ENCODE assay signal across 8 mouse cellular contexts in the genomic region with DNA sequence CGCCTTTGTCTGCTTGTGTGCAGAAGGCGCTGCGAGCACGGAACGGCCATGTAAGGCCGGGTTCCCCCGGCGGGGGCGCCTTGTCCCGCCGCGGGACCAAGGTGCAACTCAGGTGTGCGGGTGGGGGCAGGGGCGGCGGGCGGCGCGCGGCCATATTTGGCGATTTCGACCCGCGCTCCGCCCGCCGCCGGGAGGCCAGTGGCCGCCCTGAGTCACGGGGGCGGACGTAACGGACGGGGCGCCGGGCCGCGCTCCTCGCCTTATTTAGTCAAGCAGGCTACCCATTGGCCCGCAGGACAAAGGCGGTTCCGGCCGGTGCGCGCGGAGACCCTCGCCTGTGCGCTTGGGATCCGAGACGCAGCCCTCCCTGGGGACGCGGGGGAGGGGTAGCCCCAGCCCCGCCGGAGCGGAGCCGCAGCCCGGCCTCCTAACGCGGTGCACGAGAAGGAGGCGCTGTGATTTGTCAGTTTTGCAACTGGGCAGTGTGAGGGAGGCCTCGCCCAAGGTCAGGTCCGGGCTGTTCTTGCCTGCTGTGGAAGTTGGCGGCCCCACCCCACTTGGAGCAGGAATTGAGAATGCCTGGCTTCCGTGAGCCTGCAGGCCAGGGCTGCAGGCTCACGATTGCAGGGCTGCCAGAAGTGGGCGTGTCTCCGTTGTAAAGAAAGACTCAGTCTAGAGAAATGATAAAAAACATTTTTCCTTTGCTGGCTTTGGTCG. TPM values are rescaled to one million over a fixed set of nuclear protein-coding genes. Genes with fewer than 3 reads are reported as not detected.
A peak's percentile ranks its signal among the peaks of the same experiment; 100 is the strongest.
DNase-seq lines count a peak whose midpoint lies in the region; ATAC-seq and TF ChIP-seq lines count a peak whose summit lies in the region.

No protein-coding gene starts in this region.

- no peak for ATAC-seq in erythroblast, adult 5-6 weeks (replicated peaks; ENCODE audit: low FRiP score, poor library complexity, severe bottlenecking)
- ATAC-seq in limb, embryonic 14.5 days (ENCODE audit: low FRiP score, low read depth), result peak; percentile 70
- peak; percentile 70 for ATAC-seq in midbrain, embryonic 16.5 days

- H3K36me3 ChIP-seq in erythroblast, embryonic 14.5 days (ENCODE audit: control insufficient read depth), result peaks cover 15% of the 10 kb centered on the region
- peaks cover 2% of the 10 kb centered on the region; the same call in 1 of the 2 replicates for H3K36me3 ChIP-seq in kidney, adult 2 months (ENCODE audit: control insufficient read depth, insufficient read depth, low read length)
- H3K36me3 ChIP-seq in limb, embryonic 14.5 days (ENCODE audit: control insufficient read depth, insufficient read depth, low read length), result peaks cover 15% of the 10 kb centered on the region
- H3K36me3 ChIP-seq in midbrain, embryonic 16.5 days (ENCODE audit: control insufficient read depth, insufficient read depth, low read length), result peaks cover 6% of the 10 kb centered on the region

- H3K9ac ChIP-seq in limb, embryonic 14.5 days (ENCODE audit: low read depth, low read length, severe bottlenecking), result peak overlapping the region; percentile 100
- H3K9ac ChIP-seq in midbrain, embryonic 16.5 days (ENCODE audit: low read depth, low read length), result peak overlapping the region; percentile 97

- 12% methylated on average over 68 of the region's 68 CpGs for WGBS in kidney, adult 2 months
- WGBS in limb, embryonic 14.5 days, result under 1% methylated on average over 35 of the region's 68 CpGs
- WGBS in midbrain, embryonic 16.5 days, result under 1% methylated on average over 59 of the region's 68 CpGs

- H3K9me3 ChIP-seq in erythroblast, embryonic 14.5 days (ENCODE audit: control insufficient read depth, low read length), result no peaks in the 10 kb centered on the region
- H3K9me3 ChIP-seq in limb, embryonic 14.5 days (ENCODE audit: control insufficient read depth, low read length), result no peaks in the 10 kb centered on the region
- H3K9me3 ChIP-seq in midbrain, embryonic 16.5 days (replicated peaks; ENCODE audit: control insufficient read depth, low read length, poor library complexity, severe bottlenecking), result no peaks in the 10 kb centered on the region

- peaks cover 84% of the 10 kb centered on the region for H3K4me1 ChIP-seq in erythroblast, embryonic 14.5 days (ENCODE audit: control insufficient read depth)
- peaks cover 24% of the 10 kb centered on the region for H3K4me1 ChIP-seq in kidney, adult 2 months (ENCODE audit: control insufficient read depth, insufficient read depth, low read length)
- H3K4me1 ChIP-seq in limb, embryonic 14.5 days (ENCODE audit: control insufficient read depth, insufficient read depth, low read length), result peaks cover 20% of the 10 kb centered on the region
- H3K4me1 ChIP-seq in midbrain, embryonic 16.5 days (ENCODE audit: control insufficient read depth, insufficient read depth, low read length), result peaks cover 25% of the 10 kb centered on the region

- peaks cover 36% of the 10 kb centered on the region for H3K27me3 ChIP-seq in erythroblast, embryonic 14.5 days (ENCODE audit: control insufficient read depth)
- no peaks in the 10 kb centered on the region for H3K27me3 ChIP-seq in kidney, adult 2 months (replicated peaks; ENCODE audit: control insufficient read depth, insufficient read depth, low read length)
- no peaks in the 10 kb centered on the region for H3K27me3 ChIP-seq in limb, embryonic 14.5 days (ENCODE audit: control insufficient read depth, insufficient read depth, low read length)
- H3K27me3 ChIP-seq in midbrain, embryonic 16.5 days (ENCODE audit: control insufficient read depth, insufficient read depth, low read depth, low read length), result no peaks in the 10 kb centered on the region

- peak overlapping the region; percentile 99 for H3K27ac ChIP-seq in kidney, adult 2 months (ENCODE audit: insufficient read depth, low read depth, low read length)
- peak overlapping the region; percentile 98 for H3K27ac ChIP-seq in limb, embryonic 14.5 days (replicated peaks; ENCODE audit: low read depth, low read length)
- H3K27ac ChIP-seq in midbrain, embryonic 16.5 days (ENCODE audit: low read length), result peak overlapping the region; percentile 100

- peak overlapping the region; percentile 97 for H3K4me3 ChIP-seq in erythroblast, embryonic 14.5 days (replicated peaks)
- H3K4me3 ChIP-seq in kidney, adult 2 months (ENCODE audit: insufficient read depth, low read depth, low read length), result peak overlapping the region; percentile 81
- H3K4me3 ChIP-seq in limb, embryonic 14.5 days (replicated peaks; ENCODE audit: low read length), result peak overlapping the region; percentile 100
- peak overlapping the region; percentile 73 for H3K4me3 ChIP-seq in midbrain, embryonic 16.5 days (ENCODE audit: low read depth, low read length)

- peak; percentile 45 for TF ChIP-seq POLR2A in kidney, adult 2 months (IDR thresholded peaks at IDR 0.05; ENCODE audit: low read depth, low read length)
- TF ChIP-seq POLR2A in limb, embryonic 14.5 days (IDR thresholded peaks at IDR 0.05; ENCODE audit: borderline replicate concordance, extremely low read depth, insufficient read depth, insufficient read length), result 0 out of 2 replicates have a peak, but pooled peaks have one; percentile 24

- peak overlapping the region; percentile 93 for H3K4me2 ChIP-seq in limb, embryonic 14.5 days (replicated peaks; ENCODE audit: low read depth, low read length, severe bottlenecking)
- H3K4me2 ChIP-seq in midbrain, embryonic 16.5 days (ENCODE audit: low read length), result peak overlapping the region; percentile 87

- TF ChIP-seq CTCF in kidney, adult 2 months (conservative IDR thresholded peaks at IDR 0.05; ENCODE audit: insufficient read depth, insufficient read length, low read depth, low read length), result no peak

- DNase-seq in embryo, embryonic 9.5 days (ENCODE audit: extremely low spot score), result peak; percentile 95
- DNase-seq in heart, adult 18-20 months, result peak; percentile 94 to 97
- peak; percentile 97 for DNase-seq in kidney, adult 2 months
- peak; percentile 90 for DNase-seq in limb, embryonic 14.5 days (ENCODE audit: low spot score)
- peak; percentile 75 to 76 for DNase-seq in spleen, postnatal 10 days (ENCODE audit: low spot score in 2 of 2)

RNA-seq across cellular contexts. Expression of a gene that starts 1.8 kb away (rescaled TPM):
- 9.0 TPM in 2 replicates for polyA plus RNA-seq in erythroblast, embryonic 14.5 days (2012)
- total RNA-seq in erythroblast, adult 5-6 weeks (2015; ENCODE audit: low replicate concordance), result 637 and 655 TPM in 2 replicates
- 301 and 341 TPM in 2 replicates for total RNA-seq in erythroblast, adult 5-6 weeks (2017; ENCODE audit: low replicate concordance)
- 100 to 1,000 TPM; 286 to 296 TPM for total RNA-seq in heart, adult 18-20 months (2021)
- polyA plus RNA-seq in kidney, adult 2 months (2012; rRNA removed), result 828 and 981 TPM in 2 replicates
- 1,359 and 1,631 TPM in 2 replicates for polyA plus RNA-seq in limb, embryonic 14.5 days (2012; rRNA removed)
- polyA plus RNA-seq in limb, embryonic 14.5 days (2014; fragmentation: Nextera tagmentation; extraction: Ambion mirVana), result 2,223 and 2,513 TPM in 2 replicates
- polyA plus RNA-seq in midbrain, embryonic 16.5 days (2015; fragmentation: Nextera tagmentation; extraction: Ambion mirVana), result 4,277 and 4,299 TPM in 2 replicates

RNA-seq across cellular contexts. Expression of a gene that starts 11.2 kb away (rescaled TPM):
- not detected in 2 replicates for polyA plus RNA-seq in erythroblast, embryonic 14.5 days (2012)
- total RNA-seq in erythroblast, adult 5-6 weeks (2015; ENCODE audit: low replicate concordance), result not detected in 2 replicates
- total RNA-seq in erythroblast, adult 5-6 weeks (2017; ENCODE audit: low replicate concordance), result not detected in 2 replicates
- not detected for total RNA-seq in heart, adult 18-20 months (2021)
- polyA plus RNA-seq in kidney, adult 2 months (2012; rRNA removed), result 0.16 and 0.19 TPM in 2 replicates
- polyA plus RNA-seq in limb, embryonic 14.5 days (2012; rRNA removed), result 0.32 and 0.36 TPM in 2 replicates
- 0.88 and 1.6 TPM in 2 replicates for polyA plus RNA-seq in limb, embryonic 14.5 days (2014; fragmentation: Nextera tagmentation; extraction: Ambion mirVana)
- 1.2 and 1.3 TPM in 2 replicates for polyA plus RNA-seq in midbrain, embryonic 16.5 days (2015; fragmentation: Nextera tagmentation; extraction: Ambion mirVana)

RNA-seq across cellular contexts. Expression of a gene that starts 28.4 kb away (rescaled TPM):
- 1.2 and 2.2 TPM in 2 replicates for polyA plus RNA-seq in erythroblast, embryonic 14.5 days (2012)
- 0.96 and 3.6 TPM in 2 replicates for total RNA-seq in erythroblast, adult 5-6 weeks (2015; ENCODE audit: low replicate concordance)
- total RNA-seq in erythroblast, adult 5-6 weeks (2017; ENCODE audit: low replicate concordance), result 1.4 and 2.9 TPM in 2 replicates
- total RNA-seq in heart, adult 18-20 months (2021), result 10 to 100 TPM; 10.6 to 11.7 TPM
- 30.3 and 45.1 TPM in 2 replicates for polyA plus RNA-seq in kidney, adult 2 months (2012; rRNA removed)
- polyA plus RNA-seq in limb, embryonic 14.5 days (2012; rRNA removed), result 45.0 and 64.7 TPM in 2 replicates
- polyA plus RNA-seq in limb, embryonic 14.5 days (2014; fragmentation: Nextera tagmentation; extraction: Ambion mirVana), result 33.9 and 42.0 TPM in 2 replicates
- 119 and 126 TPM in 2 replicates for polyA plus RNA-seq in midbrain, embryonic 16.5 days (2015; fragmentation: Nextera tagmentation; extraction: Ambion mirVana)

Comparison
In these comparisons a context has a peak if more than half of its experiments do, and no peak if none do; other contexts are left out.
1. RNA of a gene that starts 1.8 kb away (polyA plus RNA-seq): 4,277 to 4,299 TPM in midbrain, embryonic 16.5 days, 1,359 to 2,513 TPM in limb, embryonic 14.5 days and 828 to 981 TPM in kidney, adult 2 months; 9.0 TPM in erythroblast, embryonic 14.5 days; every median in the first group is over 10 times any median in the second.
2. Peak in every context shown above with its lines, with median percentiles within 50 percentile points of each other: H3K4me3 ChIP-seq, DNase-seq and H3K27ac ChIP-seq.